Mouse (Mus musculus): Measurements from ENCODE around the gene Nuak2. TPM values are rescaled to one million over a fixed set of nuclear protein-coding genes. Genes with fewer than 3 reads are reported as not detected.
A peak's percentile ranks its signal among the peaks of the same experiment; 100 is the strongest.

Gene Nuak2
- polyA plus RNA-seq, 1 experiment from 2014 or later = 8.4 TPM

DNA sequence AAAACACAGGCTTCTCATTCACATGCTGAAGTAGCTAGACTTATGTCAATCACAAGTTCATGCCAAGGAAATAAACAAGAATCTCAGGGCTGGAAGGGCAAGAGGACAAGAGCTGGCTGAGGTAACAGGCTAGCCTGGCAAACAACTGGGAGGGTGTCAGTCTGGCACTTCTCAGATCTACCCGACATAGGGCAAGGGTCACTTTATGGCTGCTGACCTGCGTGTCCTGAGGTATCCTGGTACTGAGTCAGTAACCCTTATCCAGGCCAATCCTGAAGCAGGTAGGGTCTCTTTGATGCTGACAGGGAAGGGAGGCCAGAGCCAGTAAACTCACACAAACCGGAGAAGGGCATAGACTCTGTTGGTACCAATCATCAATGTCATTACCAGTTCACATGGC lies 12.6 kb downstream of the Nuak2 start:
- Histone ChIP-seq H3K4me1 (ENCODE audit: control insufficient read depth, insufficient read depth, low read length) (peaks cover 22% of the 10 kb centered on the region; the same call in 1 of the 2 replicates), H3K4me3 (ENCODE audit: low read depth, low read length) (no peak overlapping the region), H3K9ac (replicated peaks; ENCODE audit: low read depth, low read length) (no peak overlapping the region), H3K9me3 (ENCODE audit: control insufficient read depth, low read length) (no peaks in the 10 kb centered on the region), H3K4me2 (ENCODE audit: low read depth, low read length) (no peak overlapping the region), H3K36me3 (ENCODE audit: control insufficient read depth, insufficient read depth, low read length) (no peaks in the 10 kb centered on the region), H3K27me3 (ENCODE audit: control insufficient read depth, insufficient read depth, low read length) (no peaks in the 10 kb centered on the region), H3K27ac (ENCODE audit: low read depth, low read length) (no peak overlapping the region)
- 87% methylated on average over 3 of the region's 3 CpGs for WGBS
- ATAC-seq (ENCODE audit: low read depth) = no peak

DNA sequence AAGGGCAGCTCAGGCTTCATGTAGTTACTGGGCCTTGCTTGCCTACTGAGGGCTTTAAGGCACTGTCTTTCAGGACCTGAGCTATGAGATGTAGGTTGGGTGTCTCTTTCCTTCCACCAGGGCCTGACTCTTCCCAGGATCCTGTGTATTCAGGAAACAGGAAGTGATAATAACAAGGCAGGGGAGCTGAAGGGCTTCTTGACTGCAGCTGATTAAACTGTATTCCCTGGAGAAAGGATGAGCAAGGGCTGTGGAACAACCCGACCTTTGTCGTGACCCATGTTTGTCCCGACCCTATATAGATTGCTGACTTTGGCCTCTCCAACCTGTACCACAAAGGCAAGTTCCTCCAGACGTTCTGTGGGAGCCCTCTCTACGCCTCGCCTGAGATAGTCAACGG lies 13.7 kb downstream of the Nuak2 start:
- H3K27me3 ChIP-seq (ENCODE audit: control insufficient read depth, insufficient read depth, low read length) = no peaks in the 10 kb centered on the region
- H3K36me3 ChIP-seq (ENCODE audit: control insufficient read depth, insufficient read depth, low read length) = no peaks in the 10 kb centered on the region
- H3K27ac ChIP-seq (ENCODE audit: low read depth, low read length) = no peak overlapping the region
- H3K9ac ChIP-seq (replicated peaks; ENCODE audit: low read depth, low read length) = no peak overlapping the region
- no peaks in the 10 kb centered on the region for H3K9me3 ChIP-seq (ENCODE audit: control insufficient read depth, low read length)
- peaks cover 27% of the 10 kb centered on the region; the same call in 1 of the 2 replicates for H3K4me1 ChIP-seq (ENCODE audit: control insufficient read depth, insufficient read depth, low read length)
- H3K4me3 ChIP-seq (ENCODE audit: low read depth, low read length) = no peak overlapping the region
- H3K4me2 ChIP-seq (ENCODE audit: low read depth, low read length) = no peak overlapping the region
- ATAC-seq (ENCODE audit: low read depth) = no peak
- WGBS = 86% methylated on average over 7 of the region's 7 CpGs

DNA sequence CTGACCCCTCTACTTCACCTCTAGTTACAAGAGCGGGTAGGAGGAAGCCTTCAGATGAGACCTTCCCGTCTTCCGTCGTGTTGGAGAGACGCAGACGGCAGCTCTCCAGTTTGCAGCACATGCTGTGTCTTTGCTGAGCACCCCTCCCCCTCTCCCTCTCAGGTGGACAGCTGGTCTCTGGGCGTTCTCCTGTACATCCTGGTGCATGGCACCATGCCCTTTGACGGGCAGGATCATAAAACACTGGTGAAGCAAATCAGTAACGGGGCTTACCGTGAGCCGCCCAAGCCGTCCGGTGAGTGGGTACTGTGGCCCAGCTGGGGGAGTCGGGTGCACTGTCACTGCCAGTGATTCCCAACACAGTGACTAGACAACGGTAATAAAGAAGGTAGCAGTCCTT lies 14.5 kb downstream of the Nuak2 start:
- H3K27ac ChIP-seq (ENCODE audit: low read depth, low read length) = no peak overlapping the region
- WGBS = 64% methylated on average over 15 of the region's 15 CpGs

DNA sequence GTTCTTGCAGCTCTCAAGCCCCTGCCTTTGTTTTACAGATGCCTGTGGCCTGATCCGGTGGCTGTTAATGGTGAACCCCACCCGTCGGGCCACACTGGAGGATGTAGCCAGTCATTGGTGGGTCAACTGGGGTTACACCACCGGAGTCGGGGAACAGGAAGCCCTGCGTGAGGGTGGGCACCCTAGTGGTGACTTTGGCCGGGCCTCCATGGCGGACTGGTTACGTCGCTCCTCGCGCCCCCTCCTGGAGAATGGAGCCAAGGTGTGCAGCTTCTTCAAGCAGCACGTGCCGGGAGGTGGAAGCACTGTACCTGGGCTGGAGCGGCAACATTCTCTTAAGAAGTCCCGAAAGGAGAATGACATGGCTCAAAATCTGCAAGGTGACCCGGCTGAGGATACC lies 15.4 kb downstream of the Nuak2 start:
- H3K4me2 ChIP-seq (ENCODE audit: low read depth, low read length) = no peak overlapping the region
- peaks cover 28% of the 10 kb centered on the region; the same call in 1 of the 2 replicates for H3K4me1 ChIP-seq (ENCODE audit: control insufficient read depth, insufficient read depth, low read length)
- no peak overlapping the region for H3K4me3 ChIP-seq (ENCODE audit: low read depth, low read length)
- H3K27ac ChIP-seq (ENCODE audit: low read depth, low read length) = no peak overlapping the region
- H3K9me3 ChIP-seq (ENCODE audit: control insufficient read depth, low read length) = no peaks in the 10 kb centered on the region
- H3K36me3 ChIP-seq (ENCODE audit: control insufficient read depth, insufficient read depth, low read length) = no peaks in the 10 kb centered on the region
- 90% methylated on average over 17 of the region's 17 CpGs for WGBS
- H3K27me3 ChIP-seq (ENCODE audit: control insufficient read depth, insufficient read depth, low read length) = no peaks in the 10 kb centered on the region
- H3K9ac ChIP-seq (replicated peaks; ENCODE audit: low read depth, low read length) = no peak overlapping the region
- no peak for ATAC-seq (ENCODE audit: low read depth)

More for the DNA sequence above, 14.5 kb downstream of the Nuak2 start:
- Histone ChIP-seq H3K4me2 (ENCODE audit: low read depth, low read length) (no peak overlapping the region), H3K4me1 (ENCODE audit: control insufficient read depth, insufficient read depth, low read length) (peaks cover 32% of the 10 kb centered on the region; the same call in 1 of the 2 replicates), H3K9me3 (ENCODE audit: control insufficient read depth, low read length) (no peaks in the 10 kb centered on the region), H3K9ac (replicated peaks; ENCODE audit: low read depth, low read length) (no peak overlapping the region), H3K36me3 (ENCODE audit: control insufficient read depth, insufficient read depth, low read length) (no peaks in the 10 kb centered on the region), H3K27me3 (ENCODE audit: control insufficient read depth, insufficient read depth, low read length) (no peaks in the 10 kb centered on the region), H3K4me3 (ENCODE audit: low read depth, low read length) (no peak overlapping the region)
- ATAC-seq (ENCODE audit: low read depth) = no peak

DNA sequence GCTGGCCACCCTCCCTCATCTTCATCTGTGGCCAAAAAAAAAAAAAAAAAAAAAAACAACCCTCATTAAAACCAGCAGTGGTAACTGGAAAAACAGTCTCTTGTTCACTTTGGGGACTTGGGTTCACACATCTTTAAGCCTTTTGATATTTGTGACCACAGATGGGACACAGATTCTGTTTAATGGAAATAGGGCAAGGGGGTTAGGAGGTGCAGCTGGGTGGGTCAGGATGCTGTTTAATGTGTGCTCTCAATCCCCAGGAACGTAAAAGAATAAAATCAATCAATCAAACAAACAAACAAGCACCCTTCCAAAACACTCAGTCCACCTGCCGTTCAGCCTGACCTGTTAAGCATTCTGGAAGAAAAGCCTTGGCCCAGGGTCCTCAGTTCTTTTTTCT lies 17.3 kb downstream of the Nuak2 start:
- Histone ChIP-seq H3K27me3 (ENCODE audit: control insufficient read depth, insufficient read depth, low read length) (no peaks in the 10 kb centered on the region), H3K9me3 (ENCODE audit: control insufficient read depth, low read length) (no peaks in the 10 kb centered on the region), H3K4me1 (ENCODE audit: control insufficient read depth, insufficient read depth, low read length) (peaks cover 16% of the 10 kb centered on the region; the same call in 1 of the 2 replicates), H3K9ac (replicated peaks; ENCODE audit: low read depth, low read length) (no peak overlapping the region), H3K4me2 (ENCODE audit: low read depth, low read length) (no peak overlapping the region), H3K36me3 (ENCODE audit: control insufficient read depth, insufficient read depth, low read length) (no peaks in the 10 kb centered on the region), H3K4me3 (ENCODE audit: low read depth, low read length) (no peak overlapping the region), H3K27ac (ENCODE audit: low read depth, low read length) (no peak overlapping the region)
- no peak for ATAC-seq (ENCODE audit: low read depth)
- WGBS = 0% methylated on average over 2 of the region's 2 CpGs

DNA sequence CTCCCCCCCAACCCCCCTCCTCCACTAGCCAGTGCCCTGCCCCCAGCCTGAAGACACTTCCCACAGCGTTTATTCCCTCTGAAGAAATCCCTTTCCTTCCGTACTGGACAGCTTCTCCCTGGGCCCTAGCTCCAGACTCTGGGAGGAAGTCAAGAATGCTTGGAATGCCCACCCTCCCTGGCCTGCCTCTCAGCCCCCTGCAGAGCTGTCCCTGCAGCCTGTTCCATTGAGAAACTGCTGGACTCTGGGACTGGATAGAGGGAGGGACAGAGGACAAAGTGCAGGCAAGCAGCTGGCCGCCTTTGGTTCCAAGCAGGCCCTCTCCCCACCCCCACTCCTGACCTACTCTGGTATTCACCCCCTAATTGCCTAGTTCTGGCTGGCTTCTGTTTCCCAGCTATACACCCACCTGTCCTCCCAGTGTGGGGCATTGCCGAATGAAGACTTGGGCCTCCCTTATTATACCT lies 17.8 kb downstream of the Nuak2 start:
- H3K4me1 ChIP-seq (ENCODE audit: control insufficient read depth, insufficient read depth, low read length) = peaks cover 16% of the 10 kb centered on the region; the same call in 1 of the 2 replicates
- H3K9ac ChIP-seq (replicated peaks; ENCODE audit: low read depth, low read length) = no peak overlapping the region
- WGBS = 1% methylated on average over 4 of the region's 4 CpGs
- no peaks in the 10 kb centered on the region for H3K27me3 ChIP-seq (ENCODE audit: control insufficient read depth, insufficient read depth, low read length)
- peak; percentile 74 for ATAC-seq (ENCODE audit: low read depth)
- H3K4me3 ChIP-seq (ENCODE audit: low read depth, low read length) = no peak overlapping the region
- no peak overlapping the region for H3K4me2 ChIP-seq (ENCODE audit: low read depth, low read length)
- H3K27ac ChIP-seq (ENCODE audit: low read depth, low read length) = peak overlapping the region; percentile 6; the same call in 1 of the 2 replicates
- no peaks in the 10 kb centered on the region for H3K9me3 ChIP-seq (ENCODE audit: control insufficient read depth, low read length)
- no peaks in the 10 kb centered on the region for H3K36me3 ChIP-seq (ENCODE audit: control insufficient read depth, insufficient read depth, low read length)

DNA sequence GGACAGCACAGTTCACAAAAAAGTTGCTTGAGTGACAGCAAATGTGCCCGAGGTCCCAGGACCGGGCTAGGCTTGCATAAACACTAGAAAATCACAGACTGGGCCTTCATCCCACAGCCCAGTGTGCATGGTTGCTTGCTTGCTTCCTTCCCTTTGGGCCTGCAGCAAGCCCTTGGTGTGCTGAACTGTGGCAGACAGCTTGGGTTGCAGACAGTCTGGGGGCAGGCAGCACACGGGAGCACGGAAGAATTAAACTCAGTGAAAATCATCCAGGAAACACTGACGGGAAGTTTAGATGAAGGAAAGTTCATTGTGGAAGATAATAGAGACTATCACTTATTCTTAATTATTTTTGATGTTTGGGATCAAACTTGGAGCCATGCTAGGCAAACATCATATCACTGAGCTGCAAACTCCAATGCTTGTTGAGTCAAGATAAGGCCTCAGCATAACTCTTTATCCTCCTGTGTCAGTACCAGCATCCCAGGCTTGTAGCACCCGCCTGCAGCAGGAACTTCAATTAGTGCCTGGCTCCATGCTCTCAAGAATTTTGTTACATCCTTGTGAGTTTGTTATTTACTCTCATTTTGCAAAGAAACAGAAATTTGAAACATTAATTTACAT lies 18.4 kb downstream of the Nuak2 start:
- no peaks in the 10 kb centered on the region for H3K9me3 ChIP-seq (ENCODE audit: control insufficient read depth, low read length)
- ATAC-seq (ENCODE audit: low read depth) = no peak
- peak overlapping the region; percentile 6; the same call in 1 of the 2 replicates for H3K27ac ChIP-seq (ENCODE audit: low read depth, low read length)
- no peak overlapping the region for H3K4me2 ChIP-seq (ENCODE audit: low read depth, low read length)
- H3K36me3 ChIP-seq (ENCODE audit: control insufficient read depth, insufficient read depth, low read length) = no peaks in the 10 kb centered on the region
- H3K9ac ChIP-seq (replicated peaks; ENCODE audit: low read depth, low read length) = no peak overlapping the region
- no peak overlapping the region for H3K4me3 ChIP-seq (ENCODE audit: low read depth, low read length)
- H3K27me3 ChIP-seq (ENCODE audit: control insufficient read depth, insufficient read depth, low read length) = no peaks in the 10 kb centered on the region
- WGBS = 19% methylated on average over 6 of the region's 6 CpGs
- H3K4me1 ChIP-seq (ENCODE audit: control insufficient read depth, insufficient read depth, low read length) = peaks cover 16% of the 10 kb centered on the region; the same call in 1 of the 2 replicates

DNA sequence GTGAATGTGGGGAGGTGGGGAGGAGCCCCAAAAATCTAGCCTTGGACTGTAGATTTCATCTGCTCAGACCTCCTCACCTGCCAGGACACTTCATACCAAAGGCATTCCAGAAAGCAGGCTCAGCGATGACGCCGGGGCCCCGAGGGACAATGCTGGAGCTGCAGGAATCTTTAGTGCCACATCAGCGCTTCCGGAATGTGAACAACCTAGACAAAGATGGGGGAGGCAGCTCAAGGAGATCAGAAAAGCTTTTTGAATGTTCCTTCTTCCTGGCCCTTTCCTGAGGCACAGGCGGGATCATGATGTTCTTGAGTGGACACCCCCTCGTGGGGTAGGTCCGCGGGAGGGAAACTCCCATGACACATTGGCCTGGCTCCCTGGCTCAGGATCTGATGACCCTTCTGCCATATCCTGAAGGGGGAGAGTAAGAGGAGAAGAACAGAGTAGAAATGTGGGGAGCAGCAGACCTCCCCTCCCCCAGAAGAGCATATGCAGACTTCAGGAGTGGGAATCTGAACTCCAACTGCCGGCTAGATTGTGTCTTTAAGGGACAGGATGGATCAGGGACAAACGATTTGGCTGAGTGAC lies 19.5 kb downstream of the Nuak2 start:
- H3K27me3 ChIP-seq (ENCODE audit: control insufficient read depth, insufficient read depth, low read length) = no peaks in the 10 kb centered on the region
- H3K36me3 ChIP-seq (ENCODE audit: control insufficient read depth, insufficient read depth, low read length) = no peaks in the 10 kb centered on the region
- H3K4me3 ChIP-seq (ENCODE audit: low read depth, low read length) = no peak overlapping the region
- no peak overlapping the region for H3K9ac ChIP-seq (replicated peaks; ENCODE audit: low read depth, low read length)
- H3K4me1 ChIP-seq (ENCODE audit: control insufficient read depth, insufficient read depth, low read length) = peaks cover 16% of the 10 kb centered on the region; the same call in 1 of the 2 replicates
- no peak overlapping the region for H3K27ac ChIP-seq (ENCODE audit: low read depth, low read length)
- no peak for ATAC-seq (ENCODE audit: low read depth)
- no peaks in the 10 kb centered on the region for H3K9me3 ChIP-seq (ENCODE audit: control insufficient read depth, low read length)
- H3K4me2 ChIP-seq (ENCODE audit: low read depth, low read length) = no peak overlapping the region
- WGBS = 28% methylated on average over 12 of the region's 12 CpGs

DNA sequence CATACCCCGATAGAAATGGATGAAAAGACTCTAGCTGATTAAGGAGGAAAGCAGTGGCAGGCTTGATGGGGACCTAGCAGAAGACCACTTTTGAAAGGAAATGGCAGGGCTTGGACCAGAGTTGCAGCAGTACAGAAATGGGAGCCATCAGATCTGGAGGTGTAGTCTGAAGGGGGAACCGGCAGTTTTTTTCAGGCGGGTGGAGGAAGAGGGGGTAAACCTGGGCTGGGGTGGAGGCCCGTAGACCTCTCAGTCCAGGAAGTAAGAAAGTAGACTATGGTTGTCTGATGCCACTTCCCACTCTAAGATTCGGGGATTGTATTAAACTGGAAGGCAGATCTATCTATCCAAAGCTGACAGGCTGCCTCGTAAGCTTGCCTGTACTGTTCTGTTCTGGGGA lies 21.0 kb downstream of the Nuak2 start:
- Histone ChIP-seq H3K27ac (ENCODE audit: low read depth, low read length) (no peak overlapping the region), H3K27me3 (ENCODE audit: control insufficient read depth, insufficient read depth, low read length) (no peaks in the 10 kb centered on the region), H3K4me2 (ENCODE audit: low read depth, low read length) (no peak overlapping the region), H3K36me3 (ENCODE audit: control insufficient read depth, insufficient read depth, low read length) (no peaks in the 10 kb centered on the region), H3K9me3 (ENCODE audit: control insufficient read depth, low read length) (no peaks in the 10 kb centered on the region), H3K9ac (replicated peaks; ENCODE audit: low read depth, low read length) (no peak overlapping the region), H3K4me3 (ENCODE audit: low read depth, low read length) (no peak overlapping the region), H3K4me1 (ENCODE audit: control insufficient read depth, insufficient read depth, low read length) (peaks cover 16% of the 10 kb centered on the region; the same call in 1 of the 2 replicates)
- 76% methylated on average over 6 of the region's 6 CpGs for WGBS
- no peak for ATAC-seq (ENCODE audit: low read depth)
